8 mouse cellular contexts compared by ENCODE assay signal in the genomic region with DNA sequence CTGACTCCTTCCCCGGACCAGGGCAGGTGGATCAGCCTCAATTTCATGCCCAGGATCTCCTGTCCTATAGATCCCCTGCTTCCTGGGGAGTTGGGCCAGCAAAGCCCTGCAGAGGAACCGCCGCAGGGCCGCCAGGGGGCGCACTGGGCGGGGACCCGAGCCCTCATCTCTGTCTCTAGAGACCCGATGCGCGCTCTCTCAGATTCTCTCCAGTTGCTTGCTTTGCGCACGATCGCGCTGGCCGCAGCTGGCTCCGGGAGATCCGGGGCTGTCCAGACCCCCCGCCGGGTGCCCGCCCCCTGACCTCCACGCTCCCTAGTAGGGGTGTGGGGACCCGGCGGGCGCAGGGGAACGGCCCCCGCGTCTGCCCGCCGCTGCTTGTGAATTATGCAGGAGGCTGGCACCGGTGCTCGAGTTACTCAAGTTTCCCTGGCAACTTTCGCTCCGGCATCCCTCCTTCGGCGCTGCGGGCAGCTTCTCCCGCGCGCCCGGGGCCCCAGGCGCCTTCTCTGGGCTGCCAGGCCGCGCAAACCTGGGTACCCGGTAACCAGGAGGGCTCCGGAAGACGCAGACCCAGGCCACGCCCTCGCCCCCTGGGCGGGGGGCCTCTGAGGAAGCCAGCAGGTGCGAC. TPM values are rescaled to one million over a fixed set of nuclear protein-coding genes. Genes with fewer than 3 reads are reported as not detected.
DNase-seq lines count a peak whose midpoint lies in the region; ATAC-seq lines count a peak whose summit lies in the region.

No protein-coding gene starts in this region.

- peak; percentile 87 for DNase-seq in ES-CJ7 (ENCODE audit: low read depth, low spot score)
- peak; percentile 6 for DNase-seq in c-Kit-positive CD71-positive TER-119-positive erythroid progenitor cells, embryonic 14.5 days (ENCODE audit: low spot score)
- peak; percentile 86 for DNase-seq in forebrain, embryonic 14.5 days (ENCODE audit: low spot score)
- peak; percentile 7 for DNase-seq in left cerebral cortex, adult 11 months (ENCODE audit: low spot score)
- peak; percentile 55 for DNase-seq in lung, postnatal 25 days (ENCODE audit: low spot score)
- peak; percentile 50 for DNase-seq in right cerebral cortex, adult 18-20 months
- peak; percentile 45 for DNase-seq in urinary bladder, postnatal 10 days (ENCODE audit: low spot score)

- no peaks in the 10 kb centered on the region for H3K9me3 ChIP-seq in forebrain, embryonic 14.5 days (replicated peaks; ENCODE audit: control insufficient read depth, low read length)
- H3K9me3 ChIP-seq in hindbrain, embryonic 13.5 days, result no peaks in the 10 kb centered on the region

- peak; percentile 88 for ATAC-seq in forebrain, embryonic 14.5 days
- ATAC-seq in hindbrain, embryonic 13.5 days (ENCODE audit: low FRiP score), result peak; percentile 79

- H3K36me3 ChIP-seq in forebrain, embryonic 14.5 days (ENCODE audit: control insufficient read depth, insufficient read depth, low read length), result no peaks in the 10 kb centered on the region
- H3K36me3 ChIP-seq in hindbrain, embryonic 13.5 days, result no peaks in the 10 kb centered on the region

- peak overlapping the region; percentile 63 for H3K9ac ChIP-seq in forebrain, embryonic 14.5 days (ENCODE audit: low read length)
- H3K9ac ChIP-seq in hindbrain, embryonic 13.5 days, result peak overlapping the region; percentile 72

- WGBS in forebrain, embryonic 14.5 days, result under 1% methylated on average over 49 of the region's 50 CpGs
- WGBS in hindbrain, embryonic 13.5 days, result under 1% methylated on average over 50 of the region's 50 CpGs

- H3K4me3 ChIP-seq in forebrain, embryonic 14.5 days (ENCODE audit: low read depth, low read length), result peak overlapping the region; percentile 48
- H3K4me3 ChIP-seq in hindbrain, embryonic 13.5 days, result peak overlapping the region; percentile 54

- no peak overlapping the region for H3K27ac ChIP-seq in forebrain, embryonic 14.5 days (ENCODE audit: low read depth, low read length)
- H3K27ac ChIP-seq in hindbrain, embryonic 13.5 days, result no peak overlapping the region

- H3K4me2 ChIP-seq in forebrain, embryonic 14.5 days (ENCODE audit: low read length), result peak overlapping the region; percentile 97
- peak overlapping the region; percentile 98 for H3K4me2 ChIP-seq in hindbrain, embryonic 13.5 days

- peaks cover 45% of the 10 kb centered on the region for H3K27me3 ChIP-seq in forebrain, embryonic 14.5 days (replicated peaks; ENCODE audit: control insufficient read depth, insufficient read depth, low read length)
- H3K27me3 ChIP-seq in hindbrain, embryonic 13.5 days, result peaks cover 75% of the 10 kb centered on the region

- H3K4me1 ChIP-seq in forebrain, embryonic 14.5 days (ENCODE audit: control insufficient read depth, insufficient read depth, low read length), result peaks cover 8% of the 10 kb centered on the region
- peaks cover 21% of the 10 kb centered on the region for H3K4me1 ChIP-seq in hindbrain, embryonic 13.5 days (replicated peaks)

RNA-seq across cellular contexts. Expression of gene Shank2, which starts 22.9 kb away (rescaled TPM):
- 4.6 and 5.6 TPM in 2 replicates for polyA plus RNA-seq in forebrain, embryonic 14.5 days (2014; fragmentation: Nextera tagmentation; extraction: Ambion mirVana)
- polyA plus RNA-seq in hindbrain, embryonic 13.5 days (2015; fragmentation: Nextera tagmentation; extraction: Ambion mirVana), result 6.5 and 6.8 TPM in 2 replicates

Comparison
In these comparisons a context has a peak if more than half of its experiments do, and no peak if none do; other contexts are left out.
1. DNase-seq: peak in every context shown above with its lines; median percentile 87 in ES-CJ7; 86 in forebrain, embryonic 14.5 days; 55 in lung, postnatal 25 days; 50 in right cerebral cortex, adult 18-20 months; 45 in urinary bladder, postnatal 10 days; 7 in left cerebral cortex, adult 11 months; 6 in c-Kit-positive CD71-positive TER-119-positive erythroid progenitor cells, embryonic 14.5 days.